Mouse (Mus musculus) lung, adult 2 months (tissue): Measurements from ENCODE around the gene Wdr95. TPM values are rescaled to one million over a fixed set of nuclear protein-coding genes. Genes with fewer than 3 reads are reported as not detected.

Source experiments
- DNase-seq: peaks from one replicate; pipeline ENCODE4 v3.0.0; 2022
- H3K4me1 ChIP-seq: fragments of 200-500 bp; 2 replicates; pipeline ENCODE4 v1.6.1; 2011; ENCODE audit warnings: low read length; ENCODE audit not compliant: control insufficient read depth, insufficient read depth
- H3K4me3 ChIP-seq: fragments of 200-500 bp; replicated peaks from 2 replicates; pipeline ENCODE3; 2011; ENCODE audit warnings: low read depth, mild to moderate bottlenecking, control low read depth, low read length; ENCODE audit errors: extremely low read depth
- CTCF ChIP-seq: fragments of 200-500 bp; IDR thresholded peaks from 2 replicates; pipeline ENCODE4 v1.5.1; 2011; ENCODE audit warnings: mild to moderate bottlenecking, low read length, control low read depth; ENCODE audit not compliant: insufficient read depth
- POLR2A ChIP-seq: fragments of 200-500 bp; IDR thresholded peaks from 2 replicates; pipeline ENCODE4 v1.6.1; 2011; ENCODE audit warnings: low read depth, mild to moderate bottlenecking, control low read depth, low read length, borderline replicate concordance; ENCODE audit errors: extremely low read depth
- WGBS: fragments of 180-500 bp; shearing (Covaris S2); methylation state at CpG from one replicate; pipeline ENCODE4 v1.1.7; 2018; 5-methylcytosine and 5-hydroxymethylcytosine counted together
- polyA plus RNA-seq: library from polyadenylated mRNA; depleted of rRNA; stranded (reverse); fragments of >200 nt; gene quantifications from 2 replicates; pipeline ENCODE4 v1.2.3, GENCODE M21; 2012

Wdr95 gene
- polyA plus RNA-seq, 1 experiment: 1.9 TPM

DNA sequence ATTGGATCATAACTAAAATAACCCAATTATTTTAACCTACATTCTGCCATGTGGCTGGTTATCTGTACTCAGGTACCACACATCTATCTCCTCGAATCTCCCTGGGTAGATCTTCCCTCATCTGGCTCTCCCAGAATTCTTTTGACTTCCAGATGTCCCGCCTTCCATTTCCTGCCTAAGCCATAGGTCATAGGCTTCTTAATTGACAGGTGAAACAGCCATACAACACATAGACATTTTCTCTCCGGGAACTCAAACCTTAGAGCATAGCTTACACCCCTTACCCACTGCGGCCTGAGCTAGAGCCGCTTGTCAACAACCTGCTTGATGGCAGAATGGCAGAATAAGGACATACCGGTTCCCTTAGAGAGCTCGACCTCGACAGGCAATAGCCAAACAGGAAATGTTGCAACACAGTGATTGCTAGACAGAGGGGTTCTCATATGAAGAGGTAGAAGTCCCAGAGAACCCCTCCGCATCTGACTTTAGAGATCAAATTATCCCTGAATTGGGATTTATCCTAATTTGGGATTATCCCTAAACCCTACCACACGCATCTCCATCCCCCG, 58.9 kb downstream of the Wdr95 start:
- WGBS: 68% methylated on average over 11 of the region's 11 CpGs
- Histone ChIP-seq H3K4me3 (no peak overlapping the region), H3K4me1 (peaks cover 9% of the 10 kb centered on the region)
- DNase-seq: no peak
- TF ChIP-seq CTCF: no peak
- TF ChIP-seq POLR2A: no peak

GRCm38 (mm10) chr5:149588814-149589534, 60.5 kb downstream of the Wdr95 start:
- 31% methylated on average over 7 of the region's 7 CpGs for WGBS
- H3K4me1 ChIP-seq: peaks cover 9% of the 10 kb centered on the region
- no peak for DNase-seq
- TF ChIP-seq POLR2A (no peak), CTCF (0 out of 2 replicates have a peak, but pooled peaks have one; percentile 2)
- H3K4me3 ChIP-seq: no peak overlapping the region

DNA sequence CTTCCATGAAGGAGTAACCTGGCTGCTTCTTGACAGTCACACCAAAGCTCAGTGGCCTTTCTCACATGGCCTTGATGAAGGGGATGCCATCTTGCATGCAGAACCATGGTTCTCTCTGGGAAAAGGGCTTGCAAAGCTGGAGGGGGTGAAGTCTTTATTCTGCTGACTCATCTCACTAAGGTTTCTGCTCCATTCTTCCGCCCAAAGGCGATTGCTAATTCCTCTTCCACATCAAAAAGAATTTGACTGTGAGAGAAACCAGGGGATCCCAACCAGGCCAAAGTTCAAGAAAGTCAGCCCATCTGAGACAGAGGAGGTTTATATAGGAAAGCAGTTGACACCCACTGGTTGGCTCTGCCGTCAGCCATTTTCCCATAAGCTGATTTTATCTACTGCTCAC, 61.5 kb downstream of the Wdr95 start:
- no peak for DNase-seq
- TF ChIP-seq CTCF (no peak), POLR2A (no peak)
- no peak overlapping the region for H3K4me3 ChIP-seq
- 67% methylated on average over 3 of the region's 3 CpGs for WGBS
- H3K4me1 ChIP-seq: peaks cover 3% of the 10 kb centered on the region; the same call in 1 of the 2 replicates

DNA sequence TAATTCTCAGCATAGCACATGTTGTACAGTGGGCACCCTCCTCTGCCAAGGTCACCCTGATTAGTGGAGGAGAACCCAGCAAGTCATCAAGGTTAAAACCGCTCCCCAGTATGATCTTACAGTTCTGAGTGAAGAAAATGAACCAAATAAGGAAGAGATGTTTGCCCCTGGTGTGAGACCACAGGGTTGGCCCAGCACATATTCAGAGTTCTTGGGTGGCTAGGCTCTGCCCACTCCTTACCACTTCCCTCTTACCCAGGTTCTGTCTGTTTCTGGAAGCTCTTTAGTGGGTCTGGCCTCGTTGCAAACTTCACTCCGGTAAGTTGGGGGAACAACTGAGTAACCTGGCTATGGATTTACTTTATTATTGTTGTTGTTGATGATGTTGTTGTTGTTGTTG, 65.7 kb downstream of the Wdr95 start:
- H3K4me1 ChIP-seq: no peaks in the 10 kb centered on the region
- no peak for TF ChIP-seq CTCF
- no peak for TF ChIP-seq POLR2A
- 79% methylated on average over 3 of the region's 3 CpGs for WGBS

DNA sequence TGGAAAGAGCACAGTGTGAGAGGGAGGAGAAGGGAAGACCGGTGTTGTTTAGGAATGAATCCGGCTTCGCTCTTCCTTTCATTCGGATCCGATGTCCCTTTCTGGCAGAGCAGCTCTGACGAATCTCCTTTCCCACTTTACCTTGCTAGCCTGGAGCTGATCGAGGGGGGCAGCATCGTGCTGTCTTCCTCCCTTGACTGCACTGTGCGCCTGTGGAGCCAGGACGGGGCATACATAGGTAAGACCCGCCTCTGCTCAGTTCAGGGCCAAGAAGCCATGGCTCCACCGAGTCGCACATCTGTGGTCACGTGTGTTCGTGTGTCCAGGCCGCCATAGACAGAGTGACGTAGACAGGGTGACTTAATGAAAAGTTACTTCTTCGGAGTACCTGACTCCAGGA, 68.9 kb downstream of the Wdr95 start:
- H3K4me3 ChIP-seq: no peak overlapping the region
- no peaks in the 10 kb centered on the region for H3K4me1 ChIP-seq
- no peak for DNase-seq
- TF ChIP-seq CTCF (no peak), POLR2A (no peak)
- WGBS: 55% methylated on average over 18 of the region's 18 CpGs

More for the DNA sequence above, 65.7 kb downstream of the Wdr95 start:
- no peak overlapping the region for H3K4me3 ChIP-seq
- DNase-seq: no peak

DNA sequence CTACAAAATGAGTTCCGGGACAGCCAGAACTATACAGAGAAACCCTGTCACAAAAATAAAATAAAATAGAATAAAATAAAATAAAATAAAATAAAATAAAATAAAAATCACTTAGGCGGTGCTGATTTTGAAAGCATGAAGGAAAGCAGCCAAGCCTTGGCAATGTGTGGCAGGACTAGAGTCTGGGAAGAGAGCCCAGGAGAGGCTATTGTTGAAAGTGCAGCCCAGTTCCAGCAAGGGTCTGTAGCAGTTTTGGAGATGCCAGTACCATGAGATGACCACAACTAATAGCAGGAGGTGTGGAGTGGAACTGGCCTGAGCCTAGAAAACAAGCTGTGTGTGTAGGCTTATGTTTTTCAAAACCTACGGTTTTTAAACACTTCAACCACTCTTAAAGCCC, 73.5 kb downstream of the Wdr95 start:
- no peak for TF ChIP-seq POLR2A
- TF ChIP-seq CTCF: no peak
- 80% methylated on average over 3 of the region's 3 CpGs for WGBS
- Histone ChIP-seq H3K4me1 (no peaks in the 10 kb centered on the region), H3K4me3 (no peak overlapping the region)
- DNase-seq: no peak

DNA sequence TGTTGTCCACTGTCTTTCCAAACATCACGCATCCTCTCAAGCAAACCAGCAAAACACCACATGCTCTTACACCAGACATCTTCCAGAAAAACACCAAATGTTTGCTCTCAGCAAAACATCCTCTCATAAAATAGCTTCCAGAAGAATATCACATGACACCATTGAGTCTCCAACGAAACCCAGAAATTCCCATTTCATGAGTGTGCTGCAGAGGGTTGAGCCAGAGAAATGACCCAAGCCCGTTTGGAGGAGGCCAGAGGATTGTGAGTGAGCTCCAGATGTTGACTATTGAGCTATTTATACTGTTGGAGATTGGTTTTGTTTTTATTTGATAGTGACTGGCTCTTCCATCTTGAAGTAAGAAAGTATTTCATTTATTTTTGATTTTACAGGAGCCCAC, 74.8 kb downstream of the Wdr95 start:
- WGBS: 53% methylated on average over 3 of the region's 3 CpGs
- no peak for DNase-seq
- TF ChIP-seq CTCF (no peak), POLR2A (no peak)
- Histone ChIP-seq H3K4me1 (no peaks in the 10 kb centered on the region), H3K4me3 (no peak overlapping the region)

GRCm38 (mm10) chr5:149607083-149607720, 78.7 kb downstream of the Wdr95 start:
- DNase-seq: no peak
- Histone ChIP-seq H3K4me1 (no peaks in the 10 kb centered on the region), H3K4me3 (no peak overlapping the region)
- 81% methylated on average over 8 of the region's 8 CpGs for WGBS
- no peak for TF ChIP-seq CTCF

DNA sequence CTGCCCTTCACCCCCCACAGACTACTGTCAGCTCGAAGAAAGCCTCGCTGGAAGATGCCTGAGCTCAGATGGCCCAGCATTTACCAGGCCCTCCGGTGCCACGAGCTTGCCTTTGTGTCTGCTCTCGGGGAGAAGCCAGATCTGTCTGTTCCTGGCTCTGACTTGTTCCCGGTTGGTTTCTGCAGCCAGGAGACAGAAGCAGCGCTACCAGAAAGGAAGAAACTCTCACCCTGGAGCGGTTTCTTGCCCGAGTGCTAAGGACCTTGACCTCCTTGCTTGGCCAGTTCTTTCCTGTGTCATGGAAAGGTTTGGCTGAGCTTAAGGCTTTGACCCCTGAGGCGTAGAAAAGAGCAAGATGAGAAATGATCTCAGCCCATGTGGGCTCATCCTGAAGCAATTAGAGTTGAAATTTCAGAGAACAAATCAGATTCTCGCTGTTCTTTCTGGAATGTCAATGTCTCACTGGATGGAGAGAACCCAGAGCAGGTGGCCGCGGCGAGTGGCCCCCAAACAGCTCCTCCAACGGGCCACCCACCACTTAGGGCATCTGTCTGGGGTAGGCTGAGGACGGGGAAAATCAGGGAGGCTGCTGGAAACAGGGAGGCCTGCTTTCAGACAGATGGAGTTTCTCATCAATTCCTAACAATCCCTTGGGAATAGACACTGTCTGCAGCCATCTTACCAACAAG, 83.1 kb downstream of the Wdr95 start:
- Histone ChIP-seq H3K4me3 (no peak overlapping the region), H3K4me1 (no peaks in the 10 kb centered on the region)
- whole genome bisulfite sequencing: 67% methylated on average over 16 of the region's 16 CpGs
- DNase-seq: no peak
- TF ChIP-seq CTCF (no peak), POLR2A (no peak)

GRCm38 (mm10) chr5:149612165-149612518, 83.7 kb downstream of the Wdr95 start:
- TF ChIP-seq CTCF (no peak), POLR2A (no peak)
- DNase-seq: no peak
- WGBS: 75% methylated on average over 3 of the region's 3 CpGs
- no peaks in the 10 kb centered on the region for H3K4me1 ChIP-seq
- H3K4me3 ChIP-seq: no peak overlapping the region
